Mouse (Mus musculus): ENCODE data around the gene Il9r. TPM values are rescaled to one million over a fixed set of nuclear protein-coding genes. Genes with fewer than 3 reads are reported as not detected.

Il9r gene
- total and polyA plus RNA-seq, 2 experiments from 2014 or later = not detected

GRCm38 (mm10) chr11:32161500-32161899 lies 38.6 kb downstream of the Il9r start:
- Histone ChIP-seq H3K9me3 (ENCODE audit: low read length) (no peaks in the 10 kb centered on the region), H3K4me2 (ENCODE audit: low read depth, low read length) (peak overlapping the region; percentile 58), H3K36me3 (ENCODE audit: insufficient read depth, low read length) (no peaks in the 10 kb centered on the region), H3K4me1 (ENCODE audit: insufficient read depth, low read length) (peaks cover 5% of the 10 kb centered on the region; the same call in 1 of the 2 replicates), H3K27me3 (ENCODE audit: insufficient read depth, low read length) (no peaks in the 10 kb centered on the region), H3K27ac (peak overlapping the region; percentile 86), H3K4me3 (ENCODE audit: low read length) (peak overlapping the region; percentile 19), H3K9ac (replicated peaks; ENCODE audit: low read length) (peak overlapping the region; percentile 46)
- peak; percentile 73 for TF ChIP-seq CTCF (IDR thresholded peaks at IDR 0.05; ENCODE audit: low read depth)
- DNase-seq (ENCODE audit: low spot score) (peak; percentile 80), ATAC-seq (peak; percentile 41)
- WGBS = 14% methylated on average over 9 of the region's 9 CpGs

- ATAC-seq (no peak), DNase-seq (ENCODE audit: low spot score) (no peak)
- TF ChIP-seq CTCF (IDR thresholded peaks at IDR 0.05; ENCODE audit: low read depth) = no peak
- Histone ChIP-seq H3K4me1 (ENCODE audit: insufficient read depth, low read length) (peaks cover 5% of the 10 kb centered on the region; the same call in 1 of the 2 replicates), H3K27me3 (ENCODE audit: insufficient read depth, low read length) (no peaks in the 10 kb centered on the region), H3K36me3 (ENCODE audit: insufficient read depth, low read length) (no peaks in the 10 kb centered on the region), H3K4me3 (ENCODE audit: low read length) (no peak overlapping the region), H3K9ac (replicated peaks; ENCODE audit: low read length) (no peak overlapping the region), H3K9me3 (ENCODE audit: low read length) (no peaks in the 10 kb centered on the region), H3K4me2 (ENCODE audit: low read depth, low read length) (no peak overlapping the region), H3K27ac (no peak overlapping the region; the same call in 1 of the 2 replicates)
- 68% methylated on average over 7 of the region's 7 CpGs for WGBS
Observed at GRCm38 (mm10) chr11:32160341-32160740, 39.7 kb downstream of the Il9r start.

- no peaks in the 10 kb centered on the region for H3K9me3 ChIP-seq (ENCODE audit: low read length)
- H3K4me1 ChIP-seq (ENCODE audit: insufficient read depth, low read length) = peaks cover 5% of the 10 kb centered on the region; the same call in 1 of the 2 replicates
- ATAC-seq (no peak), DNase-seq (ENCODE audit: low spot score) (no peak)
- no peaks in the 10 kb centered on the region for H3K36me3 ChIP-seq (ENCODE audit: insufficient read depth, low read length)
- no peak overlapping the region for H3K4me3 ChIP-seq (ENCODE audit: low read length)
- H3K27me3 ChIP-seq (ENCODE audit: insufficient read depth, low read length) = no peaks in the 10 kb centered on the region
- H3K27ac ChIP-seq = peak overlapping the region; percentile 5; the same call in 1 of the 2 replicates
- H3K9ac ChIP-seq (replicated peaks; ENCODE audit: low read length) = no peak overlapping the region
- no peak overlapping the region for H3K4me2 ChIP-seq (ENCODE audit: low read depth, low read length)
- no peak for TF ChIP-seq CTCF (IDR thresholded peaks at IDR 0.05; ENCODE audit: low read depth)
- 86% methylated on average over 3 of the region's 3 CpGs for WGBS
Observed at GRCm38 (mm10) chr11:32159176-32159575, 40.9 kb downstream of the Il9r start.

- H3K9ac ChIP-seq (replicated peaks; ENCODE audit: low read length) = 0 out of 2 replicates have a peak overlapping the region, but pooled peaks have one; percentile 7
Observed at GRCm38 (mm10) chr11:32157791-32158594, 42.1 kb downstream of the Il9r start.

GRCm38 (mm10) chr11:32156854-32157630 lies 43.0 kb downstream of the Il9r start:
- 58% methylated on average over 7 of the region's 7 CpGs for WGBS
- Histone ChIP-seq H3K4me1 (ENCODE audit: insufficient read depth, low read length) (peaks cover 5% of the 10 kb centered on the region; the same call in 1 of the 2 replicates), H3K36me3 (ENCODE audit: insufficient read depth, low read length) (no peaks in the 10 kb centered on the region), H3K4me3 (ENCODE audit: low read length) (no peak overlapping the region), H3K9ac (replicated peaks; ENCODE audit: low read length) (no peak overlapping the region), H3K27me3 (ENCODE audit: insufficient read depth, low read length) (no peaks in the 10 kb centered on the region), H3K27ac (peak overlapping the region; percentile 84), H3K4me2 (ENCODE audit: low read depth, low read length) (no peak overlapping the region), H3K9me3 (ENCODE audit: low read length) (no peaks in the 10 kb centered on the region)
- ATAC-seq (no peak), DNase-seq (ENCODE audit: low spot score) (no peak)
- TF ChIP-seq CTCF (IDR thresholded peaks at IDR 0.05; ENCODE audit: low read depth) = no peak

More at GRCm38 (mm10) chr11:32157791-32158594, 42.1 kb downstream of the Il9r start:
- Histone ChIP-seq H3K4me1 (ENCODE audit: insufficient read depth, low read length) (peaks cover 5% of the 10 kb centered on the region; the same call in 1 of the 2 replicates), H3K4me3 (ENCODE audit: low read length) (no peak overlapping the region), H3K27ac (peak overlapping the region; percentile 84), H3K27me3 (ENCODE audit: insufficient read depth, low read length) (no peaks in the 10 kb centered on the region), H3K36me3 (ENCODE audit: insufficient read depth, low read length) (no peaks in the 10 kb centered on the region), H3K9me3 (ENCODE audit: low read length) (no peaks in the 10 kb centered on the region), H3K4me2 (ENCODE audit: low read depth, low read length) (0 out of 2 replicates have a peak overlapping the region, but pooled peaks have one; percentile 14)
- WGBS = 20% methylated on average over 18 of the region's 18 CpGs
- TF ChIP-seq CTCF (IDR thresholded peaks at IDR 0.05; ENCODE audit: low read depth) = no peak
- DNase-seq (ENCODE audit: low spot score) (peak; percentile 87), ATAC-seq (peak; percentile 71)

- ATAC-seq = no peak
- no peak overlapping the region for H3K27ac ChIP-seq
- H3K4me1 ChIP-seq (ENCODE audit: insufficient read depth, low read length) = no peaks in the 10 kb centered on the region
- H3K9me3 ChIP-seq (ENCODE audit: low read length) = no peaks in the 10 kb centered on the region
- H3K9ac ChIP-seq (replicated peaks; ENCODE audit: low read length) = no peak overlapping the region
- H3K4me3 ChIP-seq (ENCODE audit: low read length) = no peak overlapping the region
- no peak for DNase-seq (ENCODE audit: low spot score)
- no peaks in the 10 kb centered on the region for H3K36me3 ChIP-seq (ENCODE audit: insufficient read depth, low read length)
- no peak overlapping the region for H3K4me2 ChIP-seq (ENCODE audit: low read depth, low read length)
- WGBS = 96% methylated on average over 7 of the region's 7 CpGs
- no peak for TF ChIP-seq CTCF (IDR thresholded peaks at IDR 0.05; ENCODE audit: low read depth)
- no peaks in the 10 kb centered on the region for H3K27me3 ChIP-seq (ENCODE audit: insufficient read depth, low read length)
Observed at GRCm38 (mm10) chr11:32153216-32153615, 46.9 kb downstream of the Il9r start.
